Mouse (Mus musculus) MEL (cell line): ENCODE data around the gene Nusap1. TPM values are rescaled to one million over a fixed set of nuclear protein-coding genes. Genes with fewer than 3 reads are reported as not detected.

Experiments
- DNase-seq: peaks from one replicate; pipeline ENCODE4 v3.0.0; 2011; ENCODE audit warnings: low read depth, low spot score
- H3K27ac ChIP-seq: 2 replicates; pipeline ENCODE4 v1.5.1; 2012; ENCODE audit warnings: low read depth, mild to moderate bottlenecking, control low read depth, low read length, moderate library complexity; ENCODE audit not compliant: control insufficient read depth
- H3K27me3 ChIP-seq, 2 experiments: fragments of 150-350 bp in 1 of 2; sonication (generic) in 1 of 2; 2 replicates each; pipeline ENCODE4 v1.6.1; 2012; ENCODE audit warnings: low read length in 2 of 2, mild to moderate bottlenecking in 2 of 2, improper control_type of control experiment in 1 of 2, moderate library complexity in 1 of 2; ENCODE audit not compliant: insufficient read depth in 2 of 2, control insufficient read depth in 1 of 2
- H3K36me3 ChIP-seq, 2 experiments: 2 replicates each; pipeline ENCODE4 v1.6.1; 2012 to 2014; ENCODE audit warnings: low read length in 2 of 2, improper control_type of control experiment in 1 of 2, inconsistent platforms in 1 of 2, mild to moderate bottlenecking in 1 of 2; ENCODE audit not compliant: insufficient read depth in 2 of 2, control insufficient read depth in 1 of 2
- H3K4me1 ChIP-seq, 2 experiments: fragments of 150-350 bp in 1 of 2; sonication (generic) in 1 of 2; 2 replicates each; pipeline ENCODE4 v1.6.1; 2012; ENCODE audit warnings: low read length in 2 of 2, improper control_type of control experiment in 1 of 2, mild to moderate bottlenecking in 1 of 2; ENCODE audit not compliant: insufficient read depth in 2 of 2, control insufficient read depth in 1 of 2
- H3K4me3 ChIP-seq, 2 experiments: fragments of 150-350 bp in 1 of 2; sonication (generic) in 1 of 2; 2 replicates each; pipeline ENCODE4 v1.5.1; 2012; ENCODE audit warnings: low read depth in 2 of 2, low read length in 2 of 2, mild to moderate bottlenecking in 2 of 2, moderate library complexity in 2 of 2, control low read depth in 1 of 2, improper control_type of control experiment in 1 of 2; ENCODE audit not compliant: control insufficient read depth in 1 of 2, insufficient read depth in 1 of 2
- H3K79me2 ChIP-seq: 2 replicates; pipeline ENCODE4 v1.6.1; 2012; ENCODE audit warnings: mild to moderate bottlenecking, low read length, moderate library complexity; ENCODE audit not compliant: control insufficient read depth, poor library complexity, insufficient read depth
- H3K9ac ChIP-seq: 2 replicates; pipeline ENCODE4 v1.6.1; 2012; ENCODE audit warnings: low read depth, mild to moderate bottlenecking, control low read depth, low read length, moderate library complexity; ENCODE audit not compliant: control insufficient read depth, poor library complexity, severe bottlenecking
- H3K9me3 ChIP-seq: fragments of 150-350 bp; sonication (generic); replicated peaks from 2 replicates; pipeline ENCODE4 v1.6.1; 2012; ENCODE audit warnings: mild to moderate bottlenecking, low read length, improper control_type of control experiment, moderate library complexity; ENCODE audit not compliant: insufficient read depth
- BHLHE40 ChIP-seq: IDR thresholded peaks from 2 replicates; pipeline ENCODE4 v1.6.1; 2012; ENCODE audit warnings: low read depth, mild to moderate bottlenecking, inconsistent platforms, low read length, improper control_type of control experiment, borderline replicate concordance
- CHD1 ChIP-seq: IDR thresholded peaks from 2 replicates; pipeline ENCODE4 v1.6.1; 2012; ENCODE audit warnings: low read depth, mild to moderate bottlenecking, inconsistent platforms, low read length, improper control_type of control experiment
- CTCF ChIP-seq, 3 experiments: IDR thresholded peaks in 2 of 3; conservative IDR thresholded peaks in 1 of 3; 2 replicates each; pipeline ENCODE4 v1.5.1; 2011 to 2012; ENCODE audit warnings: low read length in 3 of 3, low read depth in 2 of 3, mild to moderate bottlenecking in 2 of 3, improper control_type of control experiment in 1 of 3, inconsistent platforms in 1 of 3, mixed read lengths in 1 of 3, moderate library complexity in 1 of 3; ENCODE audit not compliant: control insufficient read depth in 1 of 3, insufficient read depth in 1 of 3, poor library complexity in 1 of 3, severe bottlenecking in 1 of 3
- E2F4 ChIP-seq: IDR thresholded peaks from 2 replicates; pipeline ENCODE4 v1.6.1; 2011; ENCODE audit warnings: low read depth, low read length, improper control_type of control experiment, borderline replicate concordance
- ELF1 ChIP-seq: IDR thresholded peaks from 2 replicates; pipeline ENCODE4 v1.6.1; 2014; ENCODE audit warnings: low read depth, mild to moderate bottlenecking, inconsistent platforms, low read length, improper control_type of control experiment, moderate library complexity
- EP300 ChIP-seq, 2 experiments: IDR thresholded peaks; 2 replicates each; pipeline ENCODE4 v1.6.1; 2011; ENCODE audit warnings: improper control_type of control experiment in 2 of 2, low read length in 2 of 2, low read depth in 1 of 2, mild to moderate bottlenecking in 1 of 2
- ETS1 ChIP-seq: IDR thresholded peaks from 2 replicates; pipeline ENCODE4 v1.6.1; 2012; ENCODE audit warnings: low read depth, mild to moderate bottlenecking, inconsistent platforms, low read length, improper control_type of control experiment, moderate library complexity
- GATA1 ChIP-seq: IDR thresholded peaks from 2 replicates; pipeline ENCODE4 v1.6.1; 2011; ENCODE audit warnings: low read depth, low read length, improper control_type of control experiment
- HCFC1 ChIP-seq: IDR thresholded peaks from 2 replicates; pipeline ENCODE4 v1.6.1; 2012; ENCODE audit warnings: low read depth, mild to moderate bottlenecking, inconsistent platforms, low read length, improper control_type of control experiment, moderate library complexity
- JUND ChIP-seq: IDR thresholded peaks from 2 replicates; pipeline ENCODE4 v1.6.1; 2011; ENCODE audit warnings: low read depth, mild to moderate bottlenecking, improper control_type of control experiment, low read length
- KAT2A ChIP-seq: conservative IDR thresholded peaks from 2 replicates; pipeline ENCODE4 v1.6.1; 2012; ENCODE audit warnings: low read depth, low read length, improper control_type of control experiment, inconsistent platforms
- MAFK ChIP-seq: IDR thresholded peaks from 2 replicates; pipeline ENCODE4 v1.6.1; 2011; ENCODE audit warnings: low read depth, mild to moderate bottlenecking, low read length, improper control_type of control experiment, borderline replicate concordance
- MAX ChIP-seq: IDR thresholded peaks from 2 replicates; pipeline ENCODE4 v1.6.1; 2011; ENCODE audit warnings: low read length, improper control_type of control experiment
- MEF2A ChIP-seq: IDR thresholded peaks from 2 replicates; pipeline ENCODE4 v1.6.1; 2014; ENCODE audit warnings: low read depth, mild to moderate bottlenecking, inconsistent platforms, low read length, improper control_type of control experiment; ENCODE audit not compliant: poor library complexity, insufficient replicate concordance, severe bottlenecking; ENCODE audit errors: extremely low read depth
- MXI1 ChIP-seq: IDR thresholded peaks from 2 replicates; pipeline ENCODE4 v1.6.1; 2011; ENCODE audit warnings: mild to moderate bottlenecking, low read depth, low read length, improper control_type of control experiment
- MYB ChIP-seq: IDR thresholded peaks from 2 replicates; pipeline ENCODE4 v1.6.1; 2011; ENCODE audit warnings: mild to moderate bottlenecking, low read depth, low read length, improper control_type of control experiment
- NELFE ChIP-seq: IDR thresholded peaks from 2 replicates; pipeline ENCODE4 v1.6.1; 2011; ENCODE audit warnings: low read depth, low read length, improper control_type of control experiment
- NRF1 ChIP-seq: IDR thresholded peaks from 2 replicates; pipeline ENCODE4 v1.6.1; 2014; ENCODE audit warnings: low read depth, mild to moderate bottlenecking, inconsistent platforms, low read length, improper control_type of control experiment, moderate library complexity; ENCODE audit not compliant: poor library complexity, insufficient read depth, severe bottlenecking
- POLR2A ChIP-seq, 2 experiments: IDR thresholded peaks; 2 replicates each; pipeline ENCODE4 v1.6.1; 2011 to 2012; ENCODE audit warnings: low read length in 2 of 2, mild to moderate bottlenecking in 2 of 2, control low read depth in 1 of 2, improper control_type of control experiment in 1 of 2, low read depth in 1 of 2, moderate library complexity in 1 of 2; ENCODE audit not compliant: control insufficient read depth in 1 of 2, insufficient read depth in 1 of 2, poor library complexity in 1 of 2
- POLR2AphosphoS2 ChIP-seq: IDR thresholded peaks from 2 replicates; pipeline ENCODE4 v1.6.1; 2011; ENCODE audit warnings: low read length, improper control_type of control experiment
- POLR2AphosphoS5 ChIP-seq: IDR thresholded peaks from 2 replicates; pipeline ENCODE4 v1.6.1; 2012; ENCODE audit warnings: low read depth, borderline replicate concordance, mild to moderate bottlenecking, inconsistent platforms, low read length, moderate library complexity, mixed read lengths
- RAD21 ChIP-seq: IDR thresholded peaks from 2 replicates; pipeline ENCODE4 v1.6.1; 2011; ENCODE audit warnings: mild to moderate bottlenecking, low read depth, low read length, improper control_type of control experiment
- RCOR1 ChIP-seq: IDR thresholded peaks from 2 replicates; pipeline ENCODE4 v1.6.1; 2012; ENCODE audit warnings: low read depth, mild to moderate bottlenecking, inconsistent platforms, low read length, improper control_type of control experiment
- SIN3A ChIP-seq: IDR thresholded peaks from 2 replicates; pipeline ENCODE4 v1.6.1; 2012; ENCODE audit warnings: low read length, improper control_type of control experiment, inconsistent platforms
- SMC3 ChIP-seq: IDR thresholded peaks from 2 replicates; pipeline ENCODE4 v1.6.1; 2011; ENCODE audit warnings: low read depth, low read length, improper control_type of control experiment
- TAL1 ChIP-seq: IDR thresholded peaks from 2 replicates; pipeline ENCODE4 v1.6.1; 2012; ENCODE audit warnings: mild to moderate bottlenecking, inconsistent platforms, low read length, moderate library complexity, mixed read lengths
- TBP ChIP-seq: IDR thresholded peaks from 2 replicates; pipeline ENCODE4 v1.8.0; 2011; ENCODE audit warnings: low read depth, low read length, improper control_type of control experiment
- TCF12 ChIP-seq: IDR thresholded peaks from 2 replicates; pipeline ENCODE4 v1.6.1; 2014; ENCODE audit warnings: low read depth, mild to moderate bottlenecking, inconsistent platforms, low read length, improper control_type of control experiment, moderate library complexity
- UBTF ChIP-seq: IDR thresholded peaks from 2 replicates; pipeline ENCODE4 v1.6.1; 2012; ENCODE audit warnings: low read depth, mild to moderate bottlenecking, inconsistent platforms, low read length, improper control_type of control experiment, moderate library complexity, borderline replicate concordance; ENCODE audit not compliant: insufficient read depth
- USF2 ChIP-seq, 2 experiments: IDR thresholded peaks; 2 replicates each; pipeline ENCODE4 v1.6.1; 2011 to 2012; ENCODE audit warnings: improper control_type of control experiment in 2 of 2, low read length in 2 of 2, borderline replicate concordance in 1 of 2, inconsistent platforms in 1 of 2, low read depth in 1 of 2, mild to moderate bottlenecking in 1 of 2; ENCODE audit not compliant: insufficient read depth in 1 of 2
- ZC3H11A ChIP-seq: IDR thresholded peaks from 2 replicates; pipeline ENCODE4 v1.6.1; 2012; ENCODE audit warnings: low read depth, mild to moderate bottlenecking, inconsistent platforms, low read length, improper control_type of control experiment
- ZKSCAN1 ChIP-seq: IDR thresholded peaks from 2 replicates; pipeline ENCODE4 v1.6.1; 2012; ENCODE audit warnings: low read depth, mild to moderate bottlenecking, inconsistent platforms, low read length, improper control_type of control experiment, moderate library complexity
- ZMIZ1 ChIP-seq: IDR thresholded peaks from 2 replicates; pipeline ENCODE4 v1.6.1; 2012; ENCODE audit warnings: low read depth, mild to moderate bottlenecking, inconsistent platforms, low read length, improper control_type of control experiment, moderate library complexity
- ZNF384 ChIP-seq: IDR thresholded peaks from 2 replicates; pipeline ENCODE4 v1.6.1; 2012; ENCODE audit warnings: low read depth, mild to moderate bottlenecking, inconsistent platforms, low read length, improper control_type of control experiment
- polyA plus RNA-seq, 2 experiments: library from polyadenylated mRNA; stranded (reverse) in 1 of 2; unstranded in 1 of 2; fragments of >175 nt in 1 of 2; fragments of >200 nt in 1 of 2; gene quantifications; 2 replicates each; pipeline versions ENCODE4 v1.2.1 to v1.2.4; 2012; ENCODE audit warnings: low replicate concordance in 2 of 2, low read depth in 1 of 2; ENCODE audit not compliant: insufficient read length in 2 of 2, insufficient read depth in 1 of 2, missing spikeins in 1 of 2
- total RNA-seq: library from RNA; depleted of rRNA; stranded (reverse); fragments of 300-350 nt; gene quantifications from 2 replicates; pipeline ENCODE4 v1.2.3, GENCODE M21; 2012

Nusap1 gene
- total and polyA plus RNA-seq, 3 experiments, result 17.0 to 28.2 TPM; not detected in 1

DNA sequence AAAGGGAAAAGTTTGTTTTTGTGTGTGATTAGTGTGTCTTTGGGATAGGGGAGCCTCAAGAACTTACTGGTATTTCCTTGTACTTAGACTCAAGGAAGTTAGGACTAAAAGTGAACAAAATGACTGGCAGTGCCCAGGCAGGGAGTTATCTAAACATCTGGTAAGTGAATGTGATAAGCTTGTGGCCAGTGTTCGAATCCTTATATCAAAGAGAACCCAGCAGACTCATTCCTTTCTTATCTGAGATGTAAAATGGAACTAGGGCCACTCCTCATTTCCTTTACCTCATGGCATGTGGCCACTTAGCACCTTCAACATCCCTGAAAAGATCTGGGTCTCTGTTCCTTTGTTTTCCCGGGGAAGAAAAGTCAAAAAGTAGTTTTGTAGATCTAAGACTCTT is 14.2 kb upstream of the Nusap1 start (continued):
- peak; percentile 63 for TF ChIP-seq ETS1
- peak; percentile 78 to 81 for TF ChIP-seq EP300 (IDR thresholded peaks at IDR 0.05; ENCODE audit: low read depth in 1 of 2, low read length in 2 of 2)
- TF ChIP-seq, all 39 proteins: peak for 6

GRCm38 (mm10) chr2:119605361-119605973 is 12.6 kb upstream of the Nusap1 start:
- Histone ChIP-seq H3K4me3 (no peak overlapping the region), H3K27ac (peak overlapping the region; percentile 74), H3K9ac (no peak overlapping the region; the same call in 1 of the 2 replicates), H3K79me2 (0 out of 2 replicates have a peak, but pooled peaks cover 3% of the 10 kb centered on the region), H3K9me3 (no peaks in the 10 kb centered on the region), H3K36me3 (peaks cover 29 to 58% of the 10 kb centered on the region in 2 experiments), H3K4me1 (peaks cover 24 to 34% of the 10 kb centered on the region in 2 experiments), H3K27me3 (no peaks in the 10 kb centered on the region)
- DNase-seq, result peak; percentile 85
- TF ChIP-seq UBTF (no peak), ETS1 (peak; percentile 90), MAFK (no peak), ZC3H11A (0 out of 2 replicates have a peak, but pooled peaks have one; percentile 1), USF2 (IDR thresholded peaks at IDR 0.05; ENCODE audit: borderline replicate concordance in 1 of 2, insufficient read depth in 1 of 2, low read depth in 1 of 2, low read length in 2 of 2) (no peak), SIN3A (peak; percentile 83), SMC3 (no peak), CTCF (IDR thresholded peaks at IDR 0.05 in 2 of 3, conservative IDR thresholded peaks at IDR 0.05 in 1 of 3; ENCODE audit: control insufficient read depth in 1 of 3, insufficient read depth in 1 of 3, low read depth in 2 of 3, low read length in 3 of 3, poor library complexity in 1 of 3, severe bottlenecking in 1 of 3) (no peak), MAX (peak; percentile 49; the same call in 1 of the 2 replicates), MEF2A (peak; percentile 42; the same call in 1 of the 2 replicates), TBP (no peak), POLR2A (IDR thresholded peaks at IDR 0.05; ENCODE audit: control insufficient read depth in 1 of 2, insufficient read depth in 1 of 2, low read depth in 1 of 2, low read length in 2 of 2, poor library complexity in 1 of 2) (no peak), ZNF384 (no peak), POLR2AphosphoS2 (no peak), TAL1 (peak; percentile 95), JUND (no peak), BHLHE40 (no peak), EP300 (IDR thresholded peaks at IDR 0.05; ENCODE audit: low read depth in 1 of 2, low read length in 2 of 2) (peak; percentile 93 to 94), ZMIZ1 (no peak), POLR2AphosphoS5 (no peak), RAD21 (no peak), E2F4 (no peak), HCFC1 (no peak), ZKSCAN1 (no peak), KAT2A (no peak), TCF12 (peak; percentile 95), RCOR1 (peak; percentile 94), MYB (0 out of 2 replicates have a peak, but pooled peaks have one; percentile 34), ELF1 (no peak), GATA1 (peak; percentile 97), NELFE (no peak), NRF1 (no peak), CHD1 (no peak), MXI1 (peak; percentile 43)
